Mouse (Mus musculus): ENCODE results near the gene Tsr1.

Gene Tsr1

DNA sequence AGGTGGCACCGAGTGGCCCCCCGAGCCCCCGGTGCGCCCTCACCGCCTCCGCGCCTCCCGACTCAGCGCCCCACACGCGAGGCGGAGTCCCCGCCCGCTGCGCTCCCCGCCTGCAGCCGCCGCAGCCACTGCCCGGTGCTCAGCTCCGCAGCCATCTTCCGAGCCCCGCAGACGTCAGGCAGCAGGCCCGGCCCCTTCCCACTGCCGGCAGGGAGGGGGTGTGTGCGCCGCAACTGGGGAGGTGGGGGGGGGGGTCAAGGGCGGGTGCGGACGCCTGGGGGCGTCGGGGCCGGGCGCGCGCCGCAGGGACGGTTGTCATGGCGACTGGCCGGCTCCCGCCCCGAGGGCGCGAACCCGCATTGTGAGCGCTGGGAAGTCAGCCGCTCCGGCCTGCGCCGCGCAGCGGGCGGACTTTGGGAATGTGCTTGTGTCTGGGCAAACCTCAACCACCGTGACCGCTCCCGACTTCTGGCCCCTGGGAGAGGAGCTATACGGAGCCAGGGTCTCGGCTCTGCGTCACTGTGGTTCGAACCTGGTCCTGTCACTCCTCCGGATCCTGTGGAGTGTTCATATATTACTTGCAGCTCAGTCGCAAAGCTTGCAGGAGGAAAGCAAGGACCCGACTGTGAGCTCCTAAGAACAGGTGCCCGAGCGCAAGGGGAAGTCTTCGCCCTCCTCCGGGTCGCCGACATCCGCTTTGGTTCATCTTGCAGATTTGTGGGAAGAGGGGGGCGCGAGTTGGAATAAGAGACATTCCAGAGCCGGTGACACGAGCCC, 782 bp upstream of the Tsr1 start, which contains the start of gene Sgsm2:
TSS of gene Sgsm2 (minus strand) at position 160 of the 777 bp plus-strand sequence.
- peak; percentile 76 for DNase-seq (ENCODE audit: low read depth, low spot score)

GRCm38 (mm10) chr11:74898517-74898827, 601 bp downstream of the Tsr1 start:
- DNase-seq (ENCODE audit: low read depth, low spot score) = no peak

GRCm38 (mm10) chr11:74901555-74901954, 3.7 kb downstream of the Tsr1 start:
- DNase-seq (ENCODE audit: low read depth, low spot score) = no peak

DNA sequence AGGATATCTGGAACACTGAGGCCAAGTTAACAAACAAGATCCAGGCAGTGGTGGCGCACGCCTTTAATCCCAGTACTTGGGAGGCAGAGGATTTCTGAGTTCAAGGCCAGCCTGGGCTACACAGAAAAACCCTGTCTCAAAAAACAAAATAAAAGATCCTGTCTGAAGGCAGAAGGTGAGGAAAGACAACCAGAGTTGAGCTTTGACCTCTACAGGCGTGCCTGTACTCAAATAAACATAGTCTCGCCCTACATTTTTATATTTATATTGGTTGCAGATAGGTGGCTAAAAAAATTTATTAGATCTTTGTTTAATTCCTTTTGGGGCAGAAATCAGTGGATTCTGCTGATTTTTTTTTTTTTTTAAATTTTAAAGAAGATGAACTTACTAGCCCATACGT, 4.5 kb downstream of the Tsr1 start:
- no peak for DNase-seq (ENCODE audit: low read depth, low spot score)

GRCm38 (mm10) chr11:74907850-74908249, 10.0 kb downstream of the Tsr1 start:
- DNase-seq (ENCODE audit: low read depth, low spot score) = no peak

- no peak for DNase-seq (ENCODE audit: low read depth, low spot score)
Observed at GRCm38 (mm10) chr11:74908618-74909399, 10.9 kb downstream of the Tsr1 start.

DNA sequence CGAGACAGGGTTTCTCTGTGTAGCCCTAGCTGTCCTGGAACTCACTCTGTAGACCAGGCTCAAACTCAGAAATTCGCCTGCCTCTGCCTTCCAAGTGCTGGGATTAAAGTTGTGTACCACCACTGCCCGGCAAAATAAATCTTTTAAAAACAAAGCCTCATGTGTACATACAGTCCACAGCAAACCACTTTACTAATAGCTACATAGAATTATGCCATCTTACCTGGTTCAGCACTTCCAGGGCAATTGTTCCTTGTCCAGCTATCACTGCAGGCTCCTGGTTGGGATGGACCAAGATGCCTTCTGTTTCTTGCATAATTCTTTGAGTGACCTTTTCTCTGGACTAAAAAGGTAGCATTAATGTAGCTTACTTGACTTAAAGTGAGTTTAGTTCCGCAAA, 12.1 kb downstream of the Tsr1 start:
- DNase-seq (ENCODE audit: low read depth, low spot score) = no peak

GRCm38 (mm10) chr11:74912492-74912891, 14.6 kb downstream of the Tsr1 start:
- DNase-seq (ENCODE audit: low read depth, low spot score) = no peak

DNA sequence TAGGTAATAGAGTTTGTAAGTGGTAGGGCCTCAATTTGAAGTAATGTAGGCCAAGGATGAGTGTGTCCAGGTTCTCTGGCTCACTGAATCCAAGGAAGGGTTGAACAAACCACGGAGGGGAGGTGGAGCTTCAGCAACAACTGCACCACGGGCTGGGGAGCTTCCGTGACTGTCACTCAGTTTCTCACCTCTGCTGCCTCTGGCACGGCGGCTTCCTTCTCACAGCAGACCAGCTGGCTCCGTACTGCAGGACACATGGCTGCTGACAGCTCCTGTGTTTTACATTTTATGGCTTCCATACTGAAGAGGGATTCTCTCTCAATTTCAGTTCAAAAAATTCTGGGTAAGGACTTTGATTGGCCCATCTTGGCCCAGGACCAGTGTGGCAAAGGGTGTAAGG, 21.4 kb downstream of the Tsr1 start:
- no peak for DNase-seq (ENCODE audit: low read depth, low spot score)

DNA sequence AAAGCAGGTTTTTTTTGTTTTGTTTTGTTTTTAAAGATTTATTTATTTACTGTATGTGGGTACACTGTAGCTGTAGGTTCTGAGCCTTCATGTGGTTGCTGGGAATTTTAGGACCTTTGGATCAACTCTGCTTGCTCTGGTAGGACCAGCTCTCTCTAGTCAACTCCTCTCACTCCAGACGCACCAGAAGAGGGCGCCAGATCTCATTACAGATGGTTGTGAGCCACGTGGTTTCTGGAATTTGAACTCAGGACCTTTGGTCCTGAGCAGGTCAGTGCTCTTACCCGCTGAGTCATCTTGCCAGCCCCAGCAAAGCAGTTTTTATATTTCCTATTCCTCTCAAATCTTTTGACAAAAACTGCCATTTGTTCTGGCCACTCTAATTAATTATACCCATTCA, 26.3 kb downstream of the Tsr1 start:
- peak; percentile 63 for DNase-seq (ENCODE audit: low read depth, low spot score)

DNA sequence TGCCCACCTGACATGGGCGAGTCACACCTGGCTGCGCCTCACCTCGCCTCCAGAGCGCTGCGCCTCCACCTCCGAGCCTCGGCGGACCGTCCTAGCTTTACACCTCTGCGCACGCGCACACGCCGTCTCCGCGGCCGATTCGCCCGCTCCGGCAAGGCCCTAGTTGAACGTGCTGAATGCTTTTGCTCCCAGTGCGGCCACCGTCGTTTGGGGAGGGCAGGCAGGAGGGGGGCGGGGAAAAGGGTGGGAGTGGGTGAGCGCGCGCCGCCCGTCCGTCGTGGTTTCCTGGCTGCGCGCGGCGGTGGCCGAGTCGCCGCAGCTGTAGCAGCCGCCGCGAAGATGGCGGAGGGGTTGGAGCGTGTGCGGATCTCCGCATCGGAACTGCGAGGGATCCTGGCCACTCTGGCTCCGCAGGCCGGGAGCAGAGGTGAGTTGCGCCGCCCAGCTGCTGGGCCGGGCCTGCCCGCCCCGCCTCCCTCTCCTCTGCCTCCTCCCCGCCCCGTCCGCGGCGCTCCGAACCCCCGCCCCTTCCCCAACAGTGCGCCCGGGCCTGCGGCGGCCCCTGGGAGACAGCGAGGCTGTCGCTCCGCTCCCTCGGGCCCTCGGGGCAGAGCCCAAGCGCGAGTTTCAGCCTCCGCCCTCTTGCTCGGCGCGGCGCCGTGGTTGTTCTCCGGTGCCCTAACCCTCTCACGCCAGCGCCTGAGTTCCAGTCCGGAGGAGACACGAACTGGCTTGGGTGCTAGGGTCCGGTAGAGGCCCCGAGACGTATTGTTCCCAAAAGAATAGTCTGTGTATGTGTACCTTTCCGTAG, 27.9 kb downstream of the Tsr1 start, which contains the start of the genes Smg6 and Srr:
TSS of gene Smg6 (plus strand) at position 247 of the 811 bp plus-strand sequence.
TSS of gene Srr (minus strand) at position 372 of the 811 bp plus-strand sequence.
- peak; percentile 98 for DNase-seq (ENCODE audit: low read depth, low spot score)

GRCm38 (mm10) chr11:74926388-74927005, 28.6 kb downstream of the Tsr1 start:
- peak; percentile 56 for DNase-seq (ENCODE audit: low read depth, low spot score)

DNA sequence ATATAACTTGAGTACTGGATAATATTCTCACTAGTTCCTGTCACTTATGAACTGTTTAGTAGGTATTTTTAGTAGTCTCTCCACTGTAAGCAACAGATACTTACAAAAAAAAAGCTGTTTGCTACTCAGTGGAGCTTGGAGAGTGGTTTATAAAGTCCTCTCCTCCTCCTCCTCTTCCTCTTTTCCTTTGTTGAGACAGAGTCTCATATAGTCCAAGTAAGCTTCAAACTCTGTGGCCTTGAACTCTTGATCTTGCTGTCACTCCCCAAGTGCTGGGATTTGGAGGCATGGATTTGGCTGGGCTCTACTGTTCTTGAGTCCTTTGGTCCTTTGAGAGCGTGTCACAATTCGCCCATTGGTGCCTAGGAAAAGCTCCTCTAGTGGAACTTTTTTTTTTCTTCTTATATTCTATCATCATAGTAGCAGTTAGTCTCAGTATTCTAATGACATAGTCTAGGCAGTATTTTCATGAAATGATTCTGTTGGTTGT, 29.4 kb downstream of the Tsr1 start:
- peak; percentile 27 for DNase-seq (ENCODE audit: low read depth, low spot score)

DNA sequence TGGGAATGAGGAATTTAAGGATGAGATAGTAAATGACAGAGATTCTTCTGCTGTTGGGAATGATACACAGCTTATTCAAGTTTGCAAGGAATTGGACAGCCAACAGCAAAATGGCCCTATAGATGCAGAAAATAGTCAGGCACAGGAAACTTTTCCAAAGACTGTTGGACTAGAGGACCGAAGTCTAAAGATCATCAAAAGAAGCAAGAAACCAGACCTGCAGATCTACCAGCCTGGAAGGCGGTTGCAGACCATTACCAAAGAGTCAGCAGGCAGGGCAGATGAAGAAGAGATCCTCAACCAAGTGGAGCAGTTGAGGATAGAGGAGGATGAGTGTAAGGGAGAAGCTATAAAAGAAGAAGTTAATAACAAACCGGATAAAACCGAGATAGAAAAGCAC, 31.2 kb downstream of the Tsr1 start:
- no peak for DNase-seq (ENCODE audit: low read depth, low spot score)

- DNase-seq (ENCODE audit: low read depth, low spot score) = no peak
Observed at GRCm38 (mm10) chr11:74930391-74930790, 32.5 kb downstream of the Tsr1 start.

GRCm38 (mm10) chr11:74946348-74946747, 48.5 kb downstream of the Tsr1 start:
- peak; percentile 61 for DNase-seq (ENCODE audit: low read depth, low spot score)

DNA sequence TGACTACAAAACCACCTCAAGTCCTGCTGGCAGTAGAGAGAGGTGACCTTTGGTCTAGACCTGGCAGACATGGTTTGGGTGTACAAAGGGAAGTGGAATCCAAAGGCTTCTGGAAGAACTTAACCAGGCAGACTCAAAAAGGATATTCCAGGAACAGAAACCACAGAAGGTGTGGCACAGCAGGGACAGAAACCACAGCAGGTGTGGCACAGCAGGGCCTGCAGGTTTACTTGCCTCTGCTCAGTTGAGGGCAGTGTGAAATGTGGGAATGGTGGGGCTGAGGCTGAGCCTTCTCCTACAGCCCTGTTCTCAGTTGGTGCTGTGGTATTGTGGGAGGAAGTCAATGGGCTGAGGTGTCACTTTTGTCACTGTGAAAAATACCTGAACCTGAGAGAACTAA, 57.0 kb downstream of the Tsr1 start:
- peak; percentile 16 for DNase-seq (ENCODE audit: low read depth, low spot score)

- DNase-seq (ENCODE audit: low read depth, low spot score) = no peak
Observed at GRCm38 (mm10) chr11:74956006-74956405, 58.1 kb downstream of the Tsr1 start.

DNA sequence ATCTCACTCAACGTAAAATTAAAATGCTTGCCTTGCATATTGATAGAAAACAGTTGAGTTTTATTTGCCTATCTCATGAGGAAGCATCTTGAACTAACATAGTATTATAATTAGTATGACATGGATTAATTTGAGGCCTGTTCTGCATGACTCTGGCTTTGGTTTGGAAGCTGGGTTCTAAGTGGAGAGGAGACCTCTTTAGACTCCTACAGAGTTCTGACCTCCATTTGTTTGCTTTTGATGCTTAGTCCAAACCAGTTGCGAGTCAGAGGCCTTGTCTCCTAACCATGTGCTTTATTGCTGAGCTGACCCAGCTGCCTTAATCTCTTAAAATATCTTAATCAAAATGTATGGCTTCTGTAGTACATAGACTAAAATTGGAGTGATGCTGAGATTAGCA, 59.7 kb downstream of the Tsr1 start:
- DNase-seq (ENCODE audit: low read depth, low spot score) = no peak
